Mouse (Mus musculus) liver, embryonic 15.5 days (tissue): ENCODE measurements at regions not wholly inside any gene's neighbourhood (a gene's known extent, or its start where the extent isn't known, plus 50 kb on each side); places are given as distances from the start of the nearest gene placed in this dataset.

Source experiments
- ATAC-seq: fragments of 200-750 bp; cut with Nextera tagmentation; 2 replicates; pipeline ENCODE4 v1.8.0; 2017; ENCODE audit warnings: moderate number of reproducible peaks, mild to moderate bottlenecking, moderate library complexity; ENCODE audit not compliant: insufficient read depth
- H3K27ac ChIP-seq: fragments of 300-500 bp; sonication (generic); replicated peaks from 2 replicates; pipeline ENCODE4 v1.5.1; 2015; ENCODE audit warnings: mild to moderate bottlenecking, inconsistent platforms
- H3K27me3 ChIP-seq: fragments of 300-500 bp; sonication (generic); 2 replicates; pipeline ENCODE4 v1.6.1; 2015; ENCODE audit warnings: mild to moderate bottlenecking, inconsistent platforms
- H3K36me3 ChIP-seq: fragments of 300-500 bp; sonication (generic); replicated peaks from 2 replicates; pipeline ENCODE4 v1.6.1; 2015; ENCODE audit warnings: moderate library complexity, mild to moderate bottlenecking, inconsistent platforms
- H3K4me1 ChIP-seq: fragments of 300-500 bp; sonication (generic); replicated peaks from 2 replicates; pipeline ENCODE4 v1.6.1; 2015; ENCODE audit warnings: inconsistent platforms
- H3K4me2 ChIP-seq: fragments of 300-500 bp; sonication (generic); 2 replicates; pipeline ENCODE4 v1.6.1; 2015; ENCODE audit warnings: moderate library complexity, mild to moderate bottlenecking, inconsistent platforms
- H3K4me3 ChIP-seq: fragments of 300-500 bp; sonication (generic); replicated peaks from 2 replicates; pipeline ENCODE4 v1.5.1; 2015; ENCODE audit warnings: mild to moderate bottlenecking, inconsistent platforms
- H3K9ac ChIP-seq: fragments of 300-500 bp; sonication (generic); 2 replicates; pipeline ENCODE4 v1.6.1; 2015; ENCODE audit warnings: moderate library complexity, mild to moderate bottlenecking, inconsistent platforms
- H3K9me3 ChIP-seq: fragments of 300-500 bp; sonication (generic); replicated peaks from 2 replicates; pipeline ENCODE4 v1.6.1; 2016; ENCODE audit warnings: inconsistent platforms
- WGBS: fragments of 180-500 bp; shearing (Covaris S2); methylation state at CpG from one replicate; pipeline ENCODE4 v1.1.7; 2015; ENCODE audit warnings: mixed read lengths; ENCODE audit not compliant: insufficient replicate concordance; 5-methylcytosine and 5-hydroxymethylcytosine counted together

DNA sequence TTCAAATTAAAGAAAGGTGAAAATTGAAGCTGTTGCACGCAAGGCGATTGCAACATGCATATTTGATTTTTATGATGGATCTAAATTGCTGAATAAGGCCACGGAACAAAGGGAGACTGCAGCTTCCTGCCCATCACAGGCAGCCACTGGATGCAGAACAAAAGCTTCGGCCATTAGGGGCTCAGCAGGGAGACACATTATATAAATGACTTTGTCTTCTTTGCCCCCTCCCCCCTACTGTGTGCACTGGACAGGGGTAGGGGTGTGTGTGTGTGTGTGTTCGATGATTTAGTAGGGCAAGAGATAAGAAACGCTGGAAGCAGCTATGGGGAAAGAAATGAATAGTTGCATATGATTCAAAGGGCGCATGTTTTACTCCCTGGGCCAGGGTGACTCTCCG, 481.2 kb upstream of the Pmfbp1 start:
- H3K4me3 ChIP-seq: no peak overlapping the region
- peaks cover 5% of the 10 kb centered on the region; the same call in 1 of the 2 replicates for H3K4me1 ChIP-seq
- no peak overlapping the region for H3K4me2 ChIP-seq
- WGBS: 48% methylated on average over 8 of the region's 8 CpGs
- H3K9me3 ChIP-seq: no peaks in the 10 kb centered on the region
- no peak overlapping the region for H3K9ac ChIP-seq
- H3K27me3 ChIP-seq: no peaks in the 10 kb centered on the region
- H3K27ac ChIP-seq: no peak overlapping the region
- no peaks in the 10 kb centered on the region for H3K36me3 ChIP-seq
- ATAC-seq: no peak

DNA sequence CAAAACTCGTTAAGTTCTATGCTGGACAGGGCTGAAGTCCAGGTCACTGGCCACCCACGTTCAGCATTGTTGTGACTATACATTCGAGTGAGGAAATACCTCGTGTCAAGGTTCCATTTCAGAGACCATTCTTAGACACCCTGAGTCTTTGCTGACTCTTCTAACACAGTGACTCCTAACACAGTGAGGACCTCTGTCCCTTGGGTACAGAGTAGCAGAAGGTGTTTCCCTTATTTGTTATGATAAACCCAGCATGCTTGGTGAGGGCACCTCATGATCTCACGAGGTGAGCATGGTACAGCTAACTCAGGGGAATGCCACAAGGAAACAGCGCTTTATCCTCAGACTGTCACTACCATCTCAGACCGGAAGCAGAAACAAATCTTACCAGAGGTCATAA, 480.2 kb upstream of the Pmfbp1 start:
- Histone ChIP-seq H3K4me1 (peaks cover 5% of the 10 kb centered on the region; the same call in 1 of the 2 replicates), H3K36me3 (no peaks in the 10 kb centered on the region), H3K9ac (no peak overlapping the region), H3K4me2 (no peak overlapping the region), H3K4me3 (no peak overlapping the region), H3K27me3 (no peaks in the 10 kb centered on the region), H3K9me3 (no peaks in the 10 kb centered on the region), H3K27ac (no peak overlapping the region)
- ATAC-seq: peak; percentile 49
- WGBS: 49% methylated on average over 7 of the region's 7 CpGs

DNA sequence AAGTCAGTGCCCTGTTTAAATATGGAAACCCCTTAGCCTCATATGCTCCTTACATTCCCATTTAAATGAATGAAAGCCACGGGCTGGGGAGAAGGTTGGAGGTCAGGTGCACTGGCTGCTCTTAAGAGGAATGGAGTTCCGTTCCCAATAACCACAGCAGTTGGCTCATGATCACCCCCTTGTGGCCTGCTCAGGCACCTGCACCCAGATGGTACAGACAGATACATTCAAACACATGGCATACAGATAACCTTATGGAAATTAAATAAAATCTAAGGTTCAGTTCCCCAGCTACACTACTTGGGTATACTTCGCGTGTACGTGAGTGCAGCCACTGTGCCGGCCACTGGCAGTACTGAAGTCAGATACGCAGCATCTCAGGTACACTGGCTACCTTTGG, 479.1 kb upstream of the Pmfbp1 start:
- no peaks in the 10 kb centered on the region for H3K36me3 ChIP-seq
- WGBS: 50% methylated on average over 7 of the region's 7 CpGs
- no peak overlapping the region for H3K4me3 ChIP-seq
- H3K9me3 ChIP-seq: no peaks in the 10 kb centered on the region
- H3K27ac ChIP-seq: no peak overlapping the region
- peaks cover 5% of the 10 kb centered on the region; the same call in 1 of the 2 replicates for H3K4me1 ChIP-seq
- no peaks in the 10 kb centered on the region for H3K27me3 ChIP-seq
- H3K4me2 ChIP-seq: no peak overlapping the region
- H3K9ac ChIP-seq: no peak overlapping the region
- no peak for ATAC-seq

DNA sequence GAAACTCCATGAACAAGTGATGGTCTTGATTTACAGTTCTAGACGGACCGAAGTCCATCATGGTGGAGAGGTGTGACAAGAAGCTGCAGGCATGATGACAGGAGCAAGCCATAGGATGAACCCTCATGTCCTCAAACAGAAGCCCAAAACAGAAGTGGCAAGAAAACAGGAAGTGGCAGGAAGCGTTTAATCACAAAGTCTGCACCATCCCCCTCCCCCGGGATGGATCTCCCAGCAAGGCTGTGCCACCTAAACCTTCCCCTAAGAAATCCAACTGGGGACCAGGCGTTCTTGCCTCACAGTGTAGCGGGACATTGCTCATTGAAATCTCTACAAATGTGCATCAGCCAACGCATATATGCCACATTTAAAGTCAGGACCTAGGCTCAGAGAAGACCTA, 474.3 kb upstream of the Pmfbp1 start:
- H3K27me3 ChIP-seq: no peaks in the 10 kb centered on the region
- H3K9me3 ChIP-seq: no peaks in the 10 kb centered on the region
- no peak overlapping the region for H3K9ac ChIP-seq
- H3K36me3 ChIP-seq: no peaks in the 10 kb centered on the region
- H3K4me1 ChIP-seq: no peaks in the 10 kb centered on the region
- H3K4me2 ChIP-seq: no peak overlapping the region
- no peak for ATAC-seq
- 35% methylated on average over 7 of the region's 7 CpGs for WGBS
- no peak overlapping the region for H3K27ac ChIP-seq
- H3K4me3 ChIP-seq: no peak overlapping the region

DNA sequence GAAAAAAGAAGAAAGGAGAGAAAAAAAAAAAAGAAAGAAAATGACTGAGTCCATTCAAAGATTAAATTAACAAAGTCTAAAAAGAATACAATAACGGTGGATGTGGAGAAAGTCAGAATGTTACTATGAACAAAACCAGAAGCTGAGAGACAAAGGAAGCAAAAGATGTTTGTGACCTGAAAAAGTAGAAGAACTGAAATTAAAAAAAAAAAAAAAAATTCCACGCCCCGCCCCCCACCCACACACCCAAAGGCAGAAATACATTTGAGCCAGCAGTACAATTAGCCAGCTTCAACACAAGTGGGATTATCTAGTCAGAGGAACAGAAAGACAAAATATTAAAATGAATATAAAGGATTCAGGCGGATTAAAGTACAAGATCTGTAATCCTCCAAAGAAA, 473.7 kb upstream of the Pmfbp1 start:
- Histone ChIP-seq H3K4me3 (no peak overlapping the region), H3K36me3 (no peaks in the 10 kb centered on the region), H3K4me2 (no peak overlapping the region), H3K9ac (no peak overlapping the region), H3K27me3 (no peaks in the 10 kb centered on the region), H3K27ac (no peak overlapping the region), H3K9me3 (no peaks in the 10 kb centered on the region), H3K4me1 (no peaks in the 10 kb centered on the region)
- 64% methylated on average over 4 of the region's 4 CpGs for WGBS
- no peak for ATAC-seq

DNA sequence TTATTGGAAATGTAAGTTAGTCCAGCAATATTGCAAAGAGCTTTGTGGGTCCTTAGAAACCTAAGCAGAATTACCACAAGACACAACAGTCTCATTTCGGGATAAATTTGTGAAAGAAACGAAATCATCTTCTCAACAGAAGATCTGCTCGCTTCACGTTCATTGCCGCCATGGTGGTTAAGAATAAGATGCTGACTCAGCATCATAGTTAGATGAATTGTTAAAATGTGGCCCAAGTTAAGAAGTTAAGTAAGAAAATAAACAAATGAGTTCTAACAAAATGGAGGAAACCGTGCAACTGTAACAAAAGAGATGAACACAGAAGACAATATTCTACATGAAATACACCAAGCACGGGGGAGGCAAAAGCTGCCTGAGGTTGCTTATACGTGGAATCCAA, 465.9 kb upstream of the Pmfbp1 start:
- no peak for ATAC-seq
- Histone ChIP-seq H3K27me3 (no peaks in the 10 kb centered on the region), H3K27ac (no peak overlapping the region), H3K36me3 (no peaks in the 10 kb centered on the region), H3K4me1 (no peaks in the 10 kb centered on the region), H3K9me3 (no peaks in the 10 kb centered on the region), H3K9ac (no peak overlapping the region), H3K4me3 (no peak overlapping the region), H3K4me2 (no peak overlapping the region)
- 71% methylated on average over 8 of the region's 8 CpGs for WGBS

DNA sequence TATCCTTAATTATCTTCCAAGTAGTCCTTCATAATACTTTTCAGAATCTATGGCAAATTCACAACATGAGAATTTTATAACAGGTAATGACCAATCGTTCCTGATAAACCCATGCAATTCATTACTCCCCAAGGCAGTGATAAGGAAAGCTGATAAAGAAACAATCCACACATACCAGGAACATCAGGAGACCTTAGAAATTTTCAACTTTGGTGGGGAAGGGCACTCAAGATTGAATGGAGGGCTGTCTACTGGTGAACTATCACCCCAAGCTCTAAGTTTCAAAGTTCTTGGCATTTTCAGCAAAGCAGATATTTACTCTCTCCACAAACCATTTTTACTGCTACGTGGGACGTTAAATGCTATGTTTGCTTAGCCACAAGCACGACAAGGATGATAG, 440.2 kb upstream of the Pmfbp1 start:
- Histone ChIP-seq H3K9me3 (no peaks in the 10 kb centered on the region), H3K9ac (no peak overlapping the region), H3K4me2 (no peak overlapping the region), H3K36me3 (no peaks in the 10 kb centered on the region), H3K4me3 (no peak overlapping the region), H3K4me1 (no peaks in the 10 kb centered on the region), H3K27ac (no peak overlapping the region), H3K27me3 (no peaks in the 10 kb centered on the region)
- WGBS: 64% methylated on average over 4 of the region's 4 CpGs
- ATAC-seq: no peak

DNA sequence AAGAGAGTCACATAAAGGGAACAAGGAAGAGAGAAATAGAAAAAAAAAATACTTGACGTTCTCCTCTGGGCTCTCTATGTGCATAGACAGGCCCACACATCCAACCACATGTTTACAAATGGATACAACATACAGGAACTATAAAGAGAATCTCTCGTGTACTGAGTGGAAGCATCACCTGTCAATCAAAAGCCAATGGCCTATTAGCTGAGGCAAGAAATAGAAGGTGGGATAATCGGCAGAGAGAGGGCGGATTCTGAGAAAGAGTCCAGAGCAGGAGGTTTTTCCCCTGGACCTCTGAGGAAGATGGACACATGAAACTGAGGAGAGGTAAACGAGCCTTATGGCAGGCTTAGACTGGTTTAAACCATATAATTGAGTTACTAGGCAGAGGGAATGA, 434.7 kb upstream of the Pmfbp1 start:
- no peaks in the 10 kb centered on the region for H3K36me3 ChIP-seq
- no peak overlapping the region for H3K4me3 ChIP-seq
- no peak overlapping the region for H3K27ac ChIP-seq
- no peaks in the 10 kb centered on the region for H3K9me3 ChIP-seq
- H3K27me3 ChIP-seq: no peaks in the 10 kb centered on the region
- WGBS: 61% methylated on average over 5 of the region's 5 CpGs
- H3K4me1 ChIP-seq: no peaks in the 10 kb centered on the region
- H3K4me2 ChIP-seq: no peak overlapping the region
- ATAC-seq: no peak
- H3K9ac ChIP-seq: no peak overlapping the region

DNA sequence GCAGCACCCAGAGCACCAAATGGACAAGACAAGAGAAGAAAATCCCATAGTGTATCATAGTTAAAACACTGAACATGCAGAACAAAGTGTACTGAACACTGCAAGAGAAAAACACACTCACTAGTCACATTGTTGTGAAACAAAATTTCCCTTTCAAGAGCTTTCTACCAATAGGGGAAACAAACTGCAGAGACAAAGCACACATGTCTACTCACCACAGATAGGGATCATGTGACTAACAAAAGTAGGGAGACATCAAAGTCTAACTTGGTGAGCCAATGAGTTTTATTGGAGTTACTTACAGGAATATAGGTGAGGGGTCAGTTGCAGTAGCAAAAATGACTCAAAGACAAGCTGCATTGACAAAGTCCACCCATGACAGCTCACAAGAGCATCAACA, 431.5 kb upstream of the Pmfbp1 start:
- H3K27ac ChIP-seq: no peak overlapping the region
- no peak overlapping the region for H3K4me2 ChIP-seq
- H3K4me1 ChIP-seq: no peaks in the 10 kb centered on the region
- no peak for ATAC-seq
- H3K9me3 ChIP-seq: no peaks in the 10 kb centered on the region
- H3K36me3 ChIP-seq: no peaks in the 10 kb centered on the region
- no peak overlapping the region for H3K9ac ChIP-seq
- H3K4me3 ChIP-seq: no peak overlapping the region
- no peaks in the 10 kb centered on the region for H3K27me3 ChIP-seq

DNA sequence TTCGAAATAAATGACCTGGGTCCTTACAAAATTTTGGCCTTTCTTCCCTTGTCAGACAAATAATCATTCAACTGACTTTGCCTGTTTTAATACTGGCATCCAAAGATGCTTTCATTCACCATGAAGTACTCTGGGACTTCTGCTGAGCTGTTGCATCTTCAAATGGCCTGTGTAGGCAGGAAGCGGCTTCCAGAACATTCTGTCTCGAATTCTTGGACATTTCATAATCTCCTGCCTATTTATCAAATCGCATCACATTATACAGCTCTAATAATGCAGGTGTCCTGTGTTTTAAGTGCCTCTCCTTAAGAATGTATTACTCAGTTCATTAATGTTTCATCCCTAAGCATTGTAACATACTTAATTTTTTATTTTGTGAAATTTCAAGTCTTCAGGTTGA, 420.1 kb upstream of the Pmfbp1 start:
- 57% methylated on average over 4 of the region's 4 CpGs for WGBS
- no peak overlapping the region for H3K9ac ChIP-seq
- ATAC-seq: no peak
- no peaks in the 10 kb centered on the region for H3K27me3 ChIP-seq
- H3K36me3 ChIP-seq: no peaks in the 10 kb centered on the region
- no peak overlapping the region for H3K4me3 ChIP-seq
- H3K4me2 ChIP-seq: no peak overlapping the region
- no peak overlapping the region for H3K27ac ChIP-seq
- no peaks in the 10 kb centered on the region for H3K9me3 ChIP-seq
- no peaks in the 10 kb centered on the region for H3K4me1 ChIP-seq

DNA sequence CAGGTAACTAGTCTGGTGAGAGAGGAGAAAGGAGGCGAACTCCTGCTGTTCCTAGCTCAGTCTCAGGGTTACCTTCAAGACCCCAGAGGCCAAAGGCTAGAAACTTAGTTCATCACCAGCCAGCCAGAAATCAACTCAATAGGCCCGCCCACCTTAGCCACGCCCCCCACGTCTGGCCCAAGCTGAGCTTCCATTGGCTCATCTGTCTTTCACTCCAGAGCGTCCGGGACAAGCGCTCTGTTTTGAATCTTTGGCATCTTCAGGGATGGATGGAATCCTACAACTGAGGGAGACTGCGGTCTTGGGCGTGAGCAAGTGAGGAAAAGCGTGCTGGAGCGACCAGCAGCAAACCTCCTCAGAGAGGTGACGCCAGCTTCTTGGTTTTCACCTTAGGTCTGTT, 418.8 kb upstream of the Pmfbp1 start:
- 24% methylated on average over 12 of the region's 12 CpGs for WGBS
- no peak overlapping the region for H3K9ac ChIP-seq
- no peak overlapping the region for H3K4me2 ChIP-seq
- no peak overlapping the region for H3K27ac ChIP-seq
- no peak for ATAC-seq
- H3K36me3 ChIP-seq: no peaks in the 10 kb centered on the region
- H3K4me1 ChIP-seq: no peaks in the 10 kb centered on the region
- H3K9me3 ChIP-seq: no peaks in the 10 kb centered on the region
- H3K4me3 ChIP-seq: no peak overlapping the region
- no peaks in the 10 kb centered on the region for H3K27me3 ChIP-seq

DNA sequence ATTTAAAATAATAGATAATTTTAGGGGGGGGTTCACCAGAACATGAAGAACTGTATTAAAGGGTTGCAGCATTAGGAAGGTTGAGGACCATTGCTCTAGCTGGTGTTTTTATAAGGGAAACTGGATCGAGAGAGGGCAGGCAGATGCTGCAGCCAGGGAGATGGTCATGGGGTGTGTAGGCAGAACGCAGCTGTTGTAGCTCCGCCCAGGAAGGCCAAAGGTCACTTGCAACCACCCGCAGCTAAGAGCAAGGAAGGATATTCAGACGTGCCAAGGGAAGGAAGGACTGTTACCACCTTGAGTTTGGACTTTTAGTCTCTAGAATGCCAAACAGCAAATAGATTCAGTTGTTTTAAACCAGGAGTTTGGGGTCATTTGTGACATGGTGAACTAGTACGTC, 414.6 kb upstream of the Pmfbp1 start:
- Histone ChIP-seq H3K9me3 (peaks cover 5% of the 10 kb centered on the region; the same call in 1 of the 2 replicates), H3K4me2 (no peak overlapping the region), H3K4me1 (no peaks in the 10 kb centered on the region), H3K27ac (no peak overlapping the region), H3K9ac (no peak overlapping the region), H3K36me3 (no peaks in the 10 kb centered on the region), H3K4me3 (no peak overlapping the region), H3K27me3 (no peaks in the 10 kb centered on the region)
- 49% methylated on average over 6 of the region's 6 CpGs for WGBS
- no peak for ATAC-seq
